Mouse (Mus musculus) MEL (cell line): ENCODE measurements at regions not wholly inside any gene's neighbourhood (a gene's known extent, or its start where the extent isn't known, plus 50 kb on each side); places are given as distances from the start of the nearest gene placed in this dataset.
"Not testable (repeated sequence)": the region's sequence is repeated elsewhere in the genome, so short reads cannot be mapped to it uniquely, and the experiment has no call there.

ENCODE experiments used
- DNase-seq: peaks from one replicate; pipeline ENCODE4 v3.0.0; 2011; ENCODE audit warnings: low read depth, low spot score
- H3K27ac ChIP-seq: 2 replicates; pipeline ENCODE4 v1.5.1; 2012; ENCODE audit warnings: low read depth, mild to moderate bottlenecking, control low read depth, low read length, moderate library complexity; ENCODE audit not compliant: control insufficient read depth
- H3K27me3 ChIP-seq, 2 experiments: fragments of 150-350 bp in 1 of 2; sonication (generic) in 1 of 2; 2 replicates each; pipeline ENCODE4 v1.6.1; 2012; ENCODE audit warnings: low read length in 2 of 2, mild to moderate bottlenecking in 2 of 2, improper control_type of control experiment in 1 of 2, moderate library complexity in 1 of 2; ENCODE audit not compliant: insufficient read depth in 2 of 2, control insufficient read depth in 1 of 2
- H3K36me3 ChIP-seq, 2 experiments: 2 replicates each; pipeline ENCODE4 v1.6.1; 2012 to 2014; ENCODE audit warnings: low read length in 2 of 2, improper control_type of control experiment in 1 of 2, inconsistent platforms in 1 of 2, mild to moderate bottlenecking in 1 of 2; ENCODE audit not compliant: insufficient read depth in 2 of 2, control insufficient read depth in 1 of 2
- H3K4me1 ChIP-seq, 2 experiments: fragments of 150-350 bp in 1 of 2; sonication (generic) in 1 of 2; 2 replicates each; pipeline ENCODE4 v1.6.1; 2012; ENCODE audit warnings: low read length in 2 of 2, improper control_type of control experiment in 1 of 2, mild to moderate bottlenecking in 1 of 2; ENCODE audit not compliant: insufficient read depth in 2 of 2, control insufficient read depth in 1 of 2
- H3K4me3 ChIP-seq, 2 experiments: fragments of 150-350 bp in 1 of 2; sonication (generic) in 1 of 2; 2 replicates each; pipeline ENCODE4 v1.5.1; 2012; ENCODE audit warnings: low read depth in 2 of 2, low read length in 2 of 2, mild to moderate bottlenecking in 2 of 2, moderate library complexity in 2 of 2, control low read depth in 1 of 2, improper control_type of control experiment in 1 of 2; ENCODE audit not compliant: control insufficient read depth in 1 of 2, insufficient read depth in 1 of 2
- H3K79me2 ChIP-seq: 2 replicates; pipeline ENCODE4 v1.6.1; 2012; ENCODE audit warnings: mild to moderate bottlenecking, low read length, moderate library complexity; ENCODE audit not compliant: control insufficient read depth, poor library complexity, insufficient read depth
- H3K9ac ChIP-seq: 2 replicates; pipeline ENCODE4 v1.6.1; 2012; ENCODE audit warnings: low read depth, mild to moderate bottlenecking, control low read depth, low read length, moderate library complexity; ENCODE audit not compliant: control insufficient read depth, poor library complexity, severe bottlenecking
- H3K9me3 ChIP-seq: fragments of 150-350 bp; sonication (generic); replicated peaks from 2 replicates; pipeline ENCODE4 v1.6.1; 2012; ENCODE audit warnings: mild to moderate bottlenecking, low read length, improper control_type of control experiment, moderate library complexity; ENCODE audit not compliant: insufficient read depth
- CTCF ChIP-seq, 3 experiments: IDR thresholded peaks in 2 of 3; conservative IDR thresholded peaks in 1 of 3; 2 replicates each; pipeline ENCODE4 v1.5.1; 2011 to 2012; ENCODE audit warnings: low read length in 3 of 3, low read depth in 2 of 3, mild to moderate bottlenecking in 2 of 3, improper control_type of control experiment in 1 of 3, inconsistent platforms in 1 of 3, mixed read lengths in 1 of 3, moderate library complexity in 1 of 3; ENCODE audit not compliant: control insufficient read depth in 1 of 3, insufficient read depth in 1 of 3, poor library complexity in 1 of 3, severe bottlenecking in 1 of 3
- EP300 ChIP-seq, 2 experiments: IDR thresholded peaks; 2 replicates each; pipeline ENCODE4 v1.6.1; 2011; ENCODE audit warnings: improper control_type of control experiment in 2 of 2, low read length in 2 of 2, low read depth in 1 of 2, mild to moderate bottlenecking in 1 of 2
- JUND ChIP-seq: IDR thresholded peaks from 2 replicates; pipeline ENCODE4 v1.6.1; 2011; ENCODE audit warnings: low read depth, mild to moderate bottlenecking, improper control_type of control experiment, low read length
- KAT2A ChIP-seq: conservative IDR thresholded peaks from 2 replicates; pipeline ENCODE4 v1.6.1; 2012; ENCODE audit warnings: low read depth, low read length, improper control_type of control experiment, inconsistent platforms
- MEF2A ChIP-seq: IDR thresholded peaks from 2 replicates; pipeline ENCODE4 v1.6.1; 2014; ENCODE audit warnings: low read depth, mild to moderate bottlenecking, inconsistent platforms, low read length, improper control_type of control experiment; ENCODE audit not compliant: poor library complexity, insufficient replicate concordance, severe bottlenecking; ENCODE audit errors: extremely low read depth
- MYC ChIP-seq: IDR thresholded peaks from 2 replicates; pipeline ENCODE4 v1.6.1; 2011; ENCODE audit warnings: low read depth, mild to moderate bottlenecking, low read length, improper control_type of control experiment, moderate library complexity
- NELFE ChIP-seq: IDR thresholded peaks from 2 replicates; pipeline ENCODE4 v1.6.1; 2011; ENCODE audit warnings: low read depth, low read length, improper control_type of control experiment
- NRF1 ChIP-seq: IDR thresholded peaks from 2 replicates; pipeline ENCODE4 v1.6.1; 2014; ENCODE audit warnings: low read depth, mild to moderate bottlenecking, inconsistent platforms, low read length, improper control_type of control experiment, moderate library complexity; ENCODE audit not compliant: poor library complexity, insufficient read depth, severe bottlenecking
- POLR2AphosphoS5 ChIP-seq: IDR thresholded peaks from 2 replicates; pipeline ENCODE4 v1.6.1; 2012; ENCODE audit warnings: low read depth, borderline replicate concordance, mild to moderate bottlenecking, inconsistent platforms, low read length, moderate library complexity, mixed read lengths
- RAD21 ChIP-seq: IDR thresholded peaks from 2 replicates; pipeline ENCODE4 v1.6.1; 2011; ENCODE audit warnings: mild to moderate bottlenecking, low read depth, low read length, improper control_type of control experiment
- SMC3 ChIP-seq: IDR thresholded peaks from 2 replicates; pipeline ENCODE4 v1.6.1; 2011; ENCODE audit warnings: low read depth, low read length, improper control_type of control experiment
- TAL1 ChIP-seq: IDR thresholded peaks from 2 replicates; pipeline ENCODE4 v1.6.1; 2012; ENCODE audit warnings: mild to moderate bottlenecking, inconsistent platforms, low read length, moderate library complexity, mixed read lengths
- TBP ChIP-seq: IDR thresholded peaks from 2 replicates; pipeline ENCODE4 v1.8.0; 2011; ENCODE audit warnings: low read depth, low read length, improper control_type of control experiment
- UBTF ChIP-seq: IDR thresholded peaks from 2 replicates; pipeline ENCODE4 v1.6.1; 2012; ENCODE audit warnings: low read depth, mild to moderate bottlenecking, inconsistent platforms, low read length, improper control_type of control experiment, moderate library complexity, borderline replicate concordance; ENCODE audit not compliant: insufficient read depth
- ZC3H11A ChIP-seq: IDR thresholded peaks from 2 replicates; pipeline ENCODE4 v1.6.1; 2012; ENCODE audit warnings: low read depth, mild to moderate bottlenecking, inconsistent platforms, low read length, improper control_type of control experiment
- ZKSCAN1 ChIP-seq: IDR thresholded peaks from 2 replicates; pipeline ENCODE4 v1.6.1; 2012; ENCODE audit warnings: low read depth, mild to moderate bottlenecking, inconsistent platforms, low read length, improper control_type of control experiment, moderate library complexity
- ZNF384 ChIP-seq: IDR thresholded peaks from 2 replicates; pipeline ENCODE4 v1.6.1; 2012; ENCODE audit warnings: low read depth, mild to moderate bottlenecking, inconsistent platforms, low read length, improper control_type of control experiment

- no peaks in the 10 kb centered on the region for H3K79me2 ChIP-seq
- no peaks in the 10 kb centered on the region for H3K9me3 ChIP-seq
- H3K4me3 ChIP-seq = no peak overlapping the region
- H3K27ac ChIP-seq = no peak overlapping the region
- H3K9ac ChIP-seq = no peak overlapping the region
- H3K36me3 ChIP-seq = no peaks in the 10 kb centered on the region
- no peak for DNase-seq
- H3K4me1 ChIP-seq = no peaks in the 10 kb centered on the region
- no peaks in the 10 kb centered on the region for H3K27me3 ChIP-seq
- TF ChIP-seq RAD21 (no peak), ZC3H11A (no peak), JUND (no peak), NELFE (no peak), MYC (no peak), EP300 (IDR thresholded peaks at IDR 0.05; ENCODE audit: low read depth in 1 of 2, low read length in 2 of 2) (no peak), TAL1 (no peak), POLR2AphosphoS5 (no peak), ZNF384 (no peak), CTCF (IDR thresholded peaks at IDR 0.05 in 2 of 3, conservative IDR thresholded peaks at IDR 0.05 in 1 of 3; ENCODE audit: control insufficient read depth in 1 of 3, insufficient read depth in 1 of 3, low read depth in 2 of 3, low read length in 3 of 3, poor library complexity in 1 of 3, severe bottlenecking in 1 of 3) (no peak), SMC3 (no peak), UBTF (no peak), MEF2A (no peak), KAT2A (no peak), TBP (no peak), ZKSCAN1 (no peak), NRF1 (no peak)
These were observed 245.9 kb downstream of the AI429214 start for GRCm38 (mm10) chr8:37239354-37239753.

- not testable (repeated sequence) for H3K27ac ChIP-seq, H3K4me1 ChIP-seq, H3K36me3 ChIP-seq, DNase-seq, H3K9me3 ChIP-seq, H3K4me3 ChIP-seq, H3K79me2 ChIP-seq, H3K27me3 ChIP-seq, H3K9ac ChIP-seq
These were observed 257.8 kb downstream of the AI429214 start for GRCm38 (mm10) chr8:37251234-37251633.
